9 mouse cellular contexts compared by ENCODE assay signal in genomic region chr4:108696934-108697333, GRCm38 (mm10). TPM values are rescaled to one million over a fixed set of nuclear protein-coding genes. Genes with fewer than 3 reads are reported as not detected.
DNase-seq lines count a peak whose midpoint lies in the region; TF ChIP-seq lines count a peak whose summit lies in the region.
"Had no signal": no experiment of that assay in that cellular context is flagged by ENCODE, and none has a peak within 500 bp of the region (broad histone marks: within the 10 kb centered on the region; RNA-seq: fewer than 3 reads in every experiment).

No protein-coding gene starts in this region.

- peak; percentile 9 for DNase-seq in layer of hippocampus, adult 11-12 months (ENCODE audit: low spot score)
- no peak for DNase-seq in layer of hippocampus, adult 9-10 months (ENCODE audit: low spot score)
- no peak for DNase-seq in ES-E14 (ENCODE audit: low read depth, low spot score)
- DNase-seq in adrenal gland, postnatal 10 days, result peak; percentile 40
- DNase-seq in heart, postnatal 4 days, result peak; percentile 38
- DNase-seq in lung, postnatal 25 days (ENCODE audit: low spot score), result peak; percentile 27
- DNase-seq in spleen, postnatal 14 days (ENCODE audit: low spot score in 2 of 2), result no peak
- DNase-seq in gastrocnemius, postnatal 36 days, result no peak

- H3K36me3 ChIP-seq in ES-E14 (ENCODE audit: control insufficient read depth, insufficient read depth, low read length, poor library complexity, severe bottlenecking), result no peaks in the 10 kb centered on the region

- H3K4me1 ChIP-seq in ES-E14 (ENCODE audit: control insufficient read depth in 2 of 2, insufficient read depth in 2 of 2, low read length in 2 of 2, poor library complexity in 1 of 2), result no peaks in the 10 kb centered on the region

- intact Hi-C loops in gastrocnemius, postnatal 36 days (cut with DNase I), result loop anchor here (5.0 kb wide), 1 partner anchor 85 kb away; the partner anchor contains the start of gene Zfyve9

- no peak overlapping the region for H3K27ac ChIP-seq in ES-E14 (ENCODE audit: insufficient read depth, low read depth, low read length, poor library complexity, severe bottlenecking)

- no peak overlapping the region for H3K9ac ChIP-seq in ES-E14 (ENCODE audit: insufficient read depth, low read depth, low read length, poor library complexity, severe bottlenecking)

- in situ Hi-C loops in ES-E14 (cut with MboI; ENCODE audit: low sequenced_read_pairs in 2 of 2, unreplicated experiment in 2 of 2), result no loop called here

- no peaks in the 10 kb centered on the region for H3K9me3 ChIP-seq in ES-E14 (ENCODE audit: control insufficient read depth, insufficient read depth, low read depth, low read length)

- no peak overlapping the region for H3K4me3 ChIP-seq in ES-E14 (ENCODE audit: insufficient read depth in 1 of 2, low read depth in 1 of 2, low read length in 2 of 2, poor library complexity in 1 of 2, severe bottlenecking in 1 of 2)
- H3K4me3 ChIP-seq: erythroblast, embryonic 14.5 days had no signal

TF ChIP-seq in ES-E14, 5 proteins besides CTCF, POLR2A, EP300 and RAD21:
- peak; percentile 60; the same call in 1 of the 2 replicates for TF ChIP-seq ZC3H11A (IDR thresholded peaks at IDR 0.05; ENCODE audit: borderline replicate concordance, low read depth, low read length)
- no peak for TF ChIP-seq CHD2 (IDR thresholded peaks at IDR 0.05; ENCODE audit: low read depth, low read length)

RNA-seq across cellular contexts. Expression of gene 3110021N24Rik, which starts 22.5 kb away (rescaled TPM):
- total RNA-seq in ES-E14 (2012; rRNA removed), result 0.27 and 0.32 TPM in 2 replicates
- total RNA-seq in adrenal gland, postnatal 10 days (2021), result under 1 TPM; 0.42 to 0.73 TPM
- under 1 TPM; 0.18 to 0.38 TPM for total RNA-seq in heart, postnatal 4 days (2021)
- 1 to 10 TPM in 1 of 2 experiments, under 1 TPM in 1; 0.69 to 1.1 TPM for total RNA-seq in gastrocnemius, postnatal 36 days (2021)

Comparison
In these comparisons a context has a peak if more than half of its experiments do, and no peak if none do; other contexts are left out.
1. DNase-seq: peak in layer of hippocampus, adult 11-12 months (single experiment), adrenal gland, postnatal 10 days (single experiment), heart, postnatal 4 days (single experiment) and lung, postnatal 25 days (single experiment); none in layer of hippocampus, adult 9-10 months (single experiment), ES-E14 (single experiment), spleen, postnatal 14 days (0 of 2) and gastrocnemius, postnatal 36 days (0 of 2).